Mouse (Mus musculus) CH12.LX (cell line): ENCODE results near the gene Asf1a. TPM values are rescaled to one million over a fixed set of nuclear protein-coding genes. Genes with fewer than 3 reads are reported as not detected.
"Not testable (repeated sequence)": the region's sequence is repeated elsewhere in the genome, so short reads cannot be mapped to it uniquely, and the experiment has no call there.

Experiments used
- DNase-seq: peaks from one replicate; pipeline ENCODE4 v3.0.0-alpha.2; 2013; ENCODE audit errors: extremely low read depth
- H3K27ac ChIP-seq: 2 replicates; pipeline ENCODE4 v1.5.1; 2012; ENCODE audit warnings: low read depth, mild to moderate bottlenecking, control low read depth, moderate library complexity; ENCODE audit not compliant: insufficient read depth
- H3K27me3 ChIP-seq: replicated peaks from 2 replicates; pipeline ENCODE3; 2012; ENCODE audit warnings: inconsistent platforms
- H3K36me3 ChIP-seq, 2 experiments: replicated peaks in 1 of 2; 2 replicates each; pipeline versions ENCODE3 to v1.6.1; 2012; ENCODE audit warnings: inconsistent platforms in 1 of 2, low read length in 1 of 2, mild to moderate bottlenecking in 1 of 2, mixed read lengths in 1 of 2, moderate library complexity in 1 of 2; ENCODE audit not compliant: control insufficient read depth in 1 of 2, insufficient read depth in 1 of 2
- H3K4me1 ChIP-seq, 2 experiments: 2 replicates each; pipeline ENCODE4 v1.6.1; 2012; ENCODE audit warnings: inconsistent platforms in 1 of 2, moderate library complexity in 1 of 2; ENCODE audit not compliant: insufficient read depth in 2 of 2, control insufficient read depth in 1 of 2
- H3K4me2 ChIP-seq: 2 replicates; pipeline ENCODE4 v1.6.1; 2012; ENCODE audit warnings: low read depth, mild to moderate bottlenecking, control low read depth; ENCODE audit not compliant: poor library complexity, insufficient read depth, severe bottlenecking
- H3K4me3 ChIP-seq, 3 experiments: fragments of 150-350 bp in 1 of 3; sonication (generic) in 1 of 3; replicated peaks in 1 of 3; 2 replicates each; pipeline versions ENCODE3 to v1.5.1; 2011 to 2012; ENCODE audit warnings: low read depth in 2 of 3, low read length in 2 of 3, mild to moderate bottlenecking in 2 of 3, moderate library complexity in 2 of 3, control low read depth in 1 of 3, improper control_type of control experiment in 1 of 3, inconsistent platforms in 1 of 3, mixed read lengths in 1 of 3; ENCODE audit not compliant: poor library complexity in 1 of 3
- H3K79me2 ChIP-seq: replicated peaks from 2 replicates; pipeline ENCODE4 v1.6.1; 2012; ENCODE audit warnings: mild to moderate bottlenecking, moderate library complexity; ENCODE audit not compliant: control insufficient read depth, poor library complexity, insufficient read depth, severe bottlenecking; ENCODE audit errors: extremely low read depth
- H3K9ac ChIP-seq: 2 replicates; pipeline ENCODE4 v1.6.1; 2012; ENCODE audit warnings: low read depth, mild to moderate bottlenecking, control low read depth, moderate library complexity; ENCODE audit not compliant: insufficient read depth
- H3K9me3 ChIP-seq: replicated peaks from 2 replicates; pipeline ENCODE3; 2012; ENCODE audit warnings: low read length, inconsistent platforms, mixed read lengths
- BHLHE40 ChIP-seq: IDR thresholded peaks from 2 replicates; pipeline ENCODE4 v1.6.1; 2011; ENCODE audit warnings: mild to moderate bottlenecking, low read depth, low read length, improper control_type of control experiment
- CHD1 ChIP-seq: IDR thresholded peaks from 2 replicates; pipeline ENCODE4 v1.6.1; 2012; ENCODE audit warnings: low read depth, low read length, improper control_type of control experiment, inconsistent platforms
- ETS1 ChIP-seq: conservative IDR thresholded peaks from 2 replicates; pipeline ENCODE4 v1.6.1; 2012; ENCODE audit warnings: low read depth, mild to moderate bottlenecking, inconsistent platforms, low read length, improper control_type of control experiment, moderate library complexity
- MYC ChIP-seq: IDR thresholded peaks from 2 replicates; pipeline ENCODE4 v1.6.1; 2011; ENCODE audit warnings: low read depth, mild to moderate bottlenecking, improper control_type of control experiment, low read length
- TBP ChIP-seq: conservative IDR thresholded peaks from 2 replicates; pipeline ENCODE4 v1.6.1; 2011; ENCODE audit warnings: low read depth, low read length, improper control_type of control experiment
- USF1 ChIP-seq: IDR thresholded peaks from 2 replicates; pipeline ENCODE4 v1.6.1; 2014; ENCODE audit warnings: low read depth, mild to moderate bottlenecking, inconsistent platforms, low read length, improper control_type of control experiment
- ZNF384 ChIP-seq: IDR thresholded peaks from 2 replicates; pipeline ENCODE4 v1.6.1; 2012; ENCODE audit warnings: low read depth, low read length, improper control_type of control experiment, inconsistent platforms
- dilution Hi-C: fragments of 300-500 bp; cut with MboI; formaldehyde crosslinking; loops from 2 replicates; pipeline ENCODE4 v1.14.3; 2020; ENCODE audit warnings: low sequenced_read_pairs; ENCODE audit not compliant: extremely low pct_unique_long_range_greater_than_20kb, extremely low pct_ligation_motif_present
- in situ Hi-C: fragments of 300-500 bp; cut with MboI; formaldehyde crosslinking; loops from 3 replicates; pipeline ENCODE4 v1.14.3; 2019; ENCODE audit warnings: low sequenced_read_pairs, low pct_ligation_motif_present, low pct_unique_long_range_greater_than_20kb, mixed read lengths
- polyA plus RNA-seq: library from polyadenylated mRNA; unstranded; fragments of >175 nt; gene quantifications from 2 replicates; pipeline ENCODE4 v1.2.1, GENCODE M21; 2012; ENCODE audit warnings: low read depth; ENCODE audit not compliant: insufficient read length
- total RNA-seq, 2 experiments: library from RNA; depleted of rRNA; stranded (reverse); fragments of 300-350 nt in 1 of 2; fragments of >200 nt in 1 of 2; gene quantifications; 2 replicates each; pipeline ENCODE4 v1.2.3; 2012 to 2014

Asf1a gene
- total and polyA plus RNA-seq, 3 experiments, result 35.5 to 128 (median 107) TPM

DNA sequence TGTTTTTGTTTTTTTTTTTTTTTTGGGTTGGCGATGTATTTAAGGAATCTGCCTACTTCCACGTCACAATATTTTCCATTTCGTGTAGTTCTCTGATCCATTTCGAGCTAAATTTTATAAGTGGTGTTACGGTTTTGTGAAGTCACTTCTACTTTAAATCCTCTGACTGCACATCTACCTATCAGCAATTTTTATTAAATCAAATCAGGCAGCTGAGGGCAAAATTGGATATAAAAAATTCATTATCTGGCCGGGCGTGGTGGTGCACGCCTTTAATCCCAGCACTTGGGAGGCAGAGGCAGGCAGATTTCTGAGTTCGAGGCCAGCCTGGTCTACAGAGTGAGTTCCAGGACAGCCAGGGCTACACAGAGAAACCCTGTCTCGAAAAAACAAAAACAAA, 33.8 kb downstream of the Asf1a start, which contains the start of gene Mcm9:
Gene Mcm9, minus strand, starts transcription at position 101 of the 400 bp plus-strand sequence.
- peak within 1 kb of the TSS; percentile 90 for H3K27ac ChIP-seq
- TF ChIP-seq TBP (0 out of 2 replicates have a peak, but pooled peaks have one; percentile 40), ZNF384 (0 out of 2 replicates have a peak, but pooled peaks have one; percentile 8)
- TF ChIP-seq, all 38 proteins: peak for 2; not testable (repeated sequence) for 36
- Histone ChIP-seq H3K4me1 (peaks cover 7 to 13% of the 10 kb centered on the region in 2 experiments), H3K36me3 (peaks cover 8 to 15% of the 10 kb centered on the region in 2 experiments), H3K9ac (peak within 1 kb of the TSS; percentile 90), H3K79me2 (peaks cover 11% of the 10 kb centered on the region; the same call in 1 of the 2 replicates), H3K4me3 (peak within 1 kb of the TSS; percentile 82 to 94 (median 83))
- DNase-seq, H3K27me3 ChIP-seq, H3K4me2 ChIP-seq, dilution Hi-C loops, H3K9me3 ChIP-seq: not testable (repeated sequence)
- in situ Hi-C loops, result loop anchor here (10.0 kb wide), 1 partner anchor 174 kb away; no protein-coding TSS in a partner anchor

DNA sequence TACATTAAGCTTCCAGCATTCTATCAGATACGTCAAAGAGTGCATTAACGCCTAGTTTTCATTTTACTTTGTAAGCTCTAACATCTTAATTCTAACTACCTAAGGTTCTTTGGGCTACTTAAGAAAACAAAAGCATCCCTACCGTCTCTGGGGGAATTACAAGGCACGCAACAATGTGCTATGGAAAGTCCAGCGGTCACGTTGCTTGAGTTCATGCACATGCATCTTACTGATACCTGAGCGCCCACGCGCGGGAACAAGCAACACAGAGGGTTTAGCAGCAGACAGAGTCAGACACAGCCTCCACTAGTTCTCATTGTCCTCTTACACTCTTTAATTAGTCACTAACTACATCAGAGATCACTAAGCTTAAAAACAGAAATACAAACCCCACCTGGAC, 37.6 kb downstream of the Asf1a start:
- no peaks in the 10 kb centered on the region for H3K27me3 ChIP-seq
- no peaks in the 10 kb centered on the region for H3K36me3 ChIP-seq
- in situ Hi-C loops, result loop anchor here (10.0 kb wide), 1 partner anchor 171 kb away; no protein-coding TSS in a partner anchor
- no peak for DNase-seq
- no peak overlapping the region for H3K9ac ChIP-seq
- peak overlapping the region; percentile 59 for H3K4me2 ChIP-seq
- dilution Hi-C loops, result no loop called here
- no peak overlapping the region for H3K27ac ChIP-seq
- H3K4me1 ChIP-seq, result peaks cover 4 to 6% of the 10 kb centered on the region in 2 experiments; a peak in 1 of 4 replicates
- TF ChIP-seq ETS1 (peak; percentile 26; the same call in 1 of the 2 replicates), BHLHE40 (peak; percentile 84), MYC (0 out of 2 replicates have a peak, but pooled peaks have one; percentile 14), USF1 (no peak), CHD1 (no peak)
- H3K79me2 ChIP-seq, result no peaks in the 10 kb centered on the region
- no peak overlapping the region for H3K4me3 ChIP-seq
- no peaks in the 10 kb centered on the region for H3K9me3 ChIP-seq

DNA sequence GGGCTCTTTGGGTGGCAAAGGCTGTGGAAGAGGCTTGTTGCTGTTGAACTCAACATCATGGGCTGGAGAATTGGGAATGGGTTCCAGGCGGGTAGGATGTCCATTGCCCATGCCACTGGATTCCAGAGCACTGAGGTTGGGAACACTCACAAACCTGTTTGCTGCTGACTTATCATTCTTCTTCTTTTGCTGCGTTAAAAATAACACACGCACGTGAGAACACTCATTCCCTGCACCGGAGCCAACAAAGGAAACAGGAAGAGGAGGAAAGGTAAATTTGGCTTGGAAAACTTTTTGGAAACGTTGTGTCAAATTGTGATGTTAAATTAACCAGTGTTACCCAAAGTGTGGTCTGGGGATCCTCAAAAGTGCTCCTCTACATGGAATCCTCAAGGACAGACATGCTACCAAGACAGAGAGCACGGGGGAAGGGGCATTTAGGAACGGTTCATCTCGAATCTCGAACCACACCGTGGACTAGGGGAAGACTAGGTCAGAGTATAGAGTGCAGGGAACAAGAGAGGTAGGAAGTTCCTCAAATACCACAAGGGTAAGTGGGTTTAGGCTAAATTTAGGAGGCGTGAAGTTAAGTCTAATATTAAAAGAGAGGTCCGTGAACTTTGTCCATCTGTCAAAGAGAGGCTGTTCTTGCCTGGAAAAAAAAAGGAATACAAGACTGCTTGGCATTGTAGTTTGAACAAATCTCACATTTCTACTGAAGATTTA, 38.9 kb downstream of the Asf1a start:
- Histone ChIP-seq H3K27me3 (no peaks in the 10 kb centered on the region), H3K36me3 (no peaks in the 10 kb centered on the region), H3K4me3 (no peak overlapping the region), H3K27ac (no peak overlapping the region), H3K4me1 (peaks cover 4 to 6% of the 10 kb centered on the region in 2 experiments; a peak in 1 of 4 replicates), H3K4me2 (peak overlapping the region; percentile 42; the same call in 1 of the 2 replicates), H3K79me2 (no peaks in the 10 kb centered on the region), H3K9ac (no peak overlapping the region), H3K9me3 (no peaks in the 10 kb centered on the region)
- in situ Hi-C loops, result loop anchor here (10.0 kb wide), 1 partner anchor 169 kb away; no protein-coding TSS in a partner anchor
- dilution Hi-C loops, result no loop called here
- DNase-seq, result no peak
- no peak for TF ChIP-seq TBP
- peak; percentile 70 for TF ChIP-seq BHLHE40
